ENCODE assay signal across 22 mouse cellular contexts in genomic region chr2:15221910-15222309, GRCm38 (mm10).
DNase-seq lines count a peak whose midpoint lies in the region; ATAC-seq and TF ChIP-seq lines count a peak whose summit lies in the region.
"Had no signal": no experiment of that assay in that cellular context is flagged by ENCODE, and none has a peak within 500 bp of the region (broad histone marks: within the 10 kb centered on the region; RNA-seq: fewer than 3 reads in every experiment).

No protein-coding gene starts in this region.

- peak; percentile 65 for DNase-seq in hindbrain, postnatal 0 days (ENCODE audit: low spot score)
- no peak for DNase-seq in hindbrain, embryonic 11.5 days (ENCODE audit: low spot score)
- peak; percentile 59 for DNase-seq in midbrain, embryonic 14.5 days
- no peak for DNase-seq in Patski (ENCODE audit: low read depth, low spot score)
- DNase-seq in urinary bladder, postnatal 10 days (ENCODE audit: low spot score), result no peak
- DNase-seq: adrenal gland, adult 2 months; cerebellum, adult 11 months; cerebellum, postnatal 36 days; gastrocnemius, adult 2 months; heart, postnatal 36 days; kidney, adult 9 months; layer of hippocampus, postnatal 36 days; thymus, adult 2 months had no signal

- no peak overlapping the region for H3K4me3 ChIP-seq in hindbrain, postnatal 0 days (ENCODE audit: low read length)
- H3K4me3 ChIP-seq in hindbrain, embryonic 11.5 days (ENCODE audit: low read depth, low read length), result no peak overlapping the region
- no peak overlapping the region for H3K4me3 ChIP-seq in midbrain, embryonic 14.5 days (replicated peaks; ENCODE audit: low read depth, low read length)
- H3K4me3 ChIP-seq in midbrain, embryonic 15.5 days, result no peak overlapping the region
- H3K4me3 ChIP-seq in cortical plate, adult 2 months (ENCODE audit: insufficient read depth, low read length), result no peak overlapping the region
- H3K4me3 ChIP-seq: forebrain, embryonic 15.5 days; gastrocnemius, adult 2 months; heart, embryonic 13.5 days; liver, embryonic 12.5 days; lung, embryonic 15.5 days; megakaryocyte, embryonic 14.5 days; neural tube, embryonic 12.5 days had no signal

- POLR2A ChIA-PET in Patski (lab: Charles Lee), result interaction anchor here (0.6 kb wide), 1 partner anchor 1831 kb away, joined by 3 read pairs; no protein-coding TSS in a partner anchor

- 51% methylated on average over 4 of the region's 4 CpGs for WGBS in hindbrain, postnatal 0 days
- WGBS in hindbrain, embryonic 11.5 days, result 60% methylated on average over 4 of the region's 4 CpGs
- WGBS in midbrain, embryonic 14.5 days, result 52% methylated on average over 4 of the region's 4 CpGs
- WGBS in midbrain, embryonic 15.5 days, result 54% methylated on average over 4 of the region's 4 CpGs

- no peak overlapping the region for H3K9ac ChIP-seq in hindbrain, postnatal 0 days (replicated peaks; ENCODE audit: low read length)
- H3K9ac ChIP-seq in hindbrain, embryonic 11.5 days (ENCODE audit: low read depth, low read length), result no peak overlapping the region
- no peak overlapping the region for H3K9ac ChIP-seq in midbrain, embryonic 14.5 days (replicated peaks; ENCODE audit: low read length)
- no peak overlapping the region for H3K9ac ChIP-seq in midbrain, embryonic 15.5 days
- H3K9ac ChIP-seq: forebrain, embryonic 15.5 days; heart, embryonic 13.5 days; liver, embryonic 12.5 days; lung, embryonic 15.5 days; neural tube, embryonic 12.5 days had no signal

- no peak for ATAC-seq in hindbrain, postnatal 0 days
- no peak for ATAC-seq in hindbrain, embryonic 11.5 days (ENCODE audit: low FRiP score)
- ATAC-seq in midbrain, embryonic 14.5 days (ENCODE audit: low FRiP score, low TSS enrichment), result no peak
- ATAC-seq in midbrain, embryonic 15.5 days (replicated peaks), result no peak
- no peak for ATAC-seq in Patski
- ATAC-seq: forebrain, embryonic 15.5 days; liver, embryonic 12.5 days had no signal

- no peaks in the 10 kb centered on the region for H3K36me3 ChIP-seq in hindbrain, postnatal 0 days (ENCODE audit: insufficient read depth, low read length)
- H3K36me3 ChIP-seq in hindbrain, embryonic 11.5 days (ENCODE audit: control insufficient read depth, insufficient read depth, low read length), result no peaks in the 10 kb centered on the region
- H3K36me3 ChIP-seq in midbrain, embryonic 14.5 days (ENCODE audit: control insufficient read depth, insufficient read depth, low read length), result no peaks in the 10 kb centered on the region
- H3K36me3 ChIP-seq in midbrain, embryonic 15.5 days (replicated peaks), result no peaks in the 10 kb centered on the region
- H3K36me3 ChIP-seq: forebrain, embryonic 15.5 days; G1E; heart, embryonic 13.5 days; liver, embryonic 12.5 days; lung, embryonic 15.5 days; neural tube, embryonic 12.5 days had no signal

- peak; percentile 57 for TF ChIP-seq CTCF in hindbrain, postnatal 0 days (IDR thresholded peaks at IDR 0.05; ENCODE audit: low read depth)
- peak; percentile 45 for TF ChIP-seq CTCF in Patski (IDR thresholded peaks at IDR 0.05)
- peak; percentile 30; the same call in 1 of the 2 replicates for TF ChIP-seq CTCF in cortical plate, adult 2 months (IDR thresholded peaks at IDR 0.05; ENCODE audit: extremely low read depth, insufficient read depth, low read length)

- no peak overlapping the region for H3K27ac ChIP-seq in hindbrain, postnatal 0 days
- no peak overlapping the region for H3K27ac ChIP-seq in hindbrain, embryonic 11.5 days (ENCODE audit: low read depth, low read length)
- no peak overlapping the region for H3K27ac ChIP-seq in midbrain, embryonic 14.5 days (replicated peaks; ENCODE audit: low read depth, low read length)
- H3K27ac ChIP-seq in midbrain, embryonic 15.5 days, result no peak overlapping the region
- H3K27ac ChIP-seq in cortical plate, adult 2 months (ENCODE audit: insufficient read depth, low read length), result no peak overlapping the region
- H3K27ac ChIP-seq: forebrain, embryonic 15.5 days; gastrocnemius, adult 2 months; heart, embryonic 13.5 days; liver, embryonic 12.5 days; lung, embryonic 15.5 days; neural tube, embryonic 12.5 days had no signal

- in situ Hi-C loops in Patski (cut with MboI; ENCODE audit: low pct_unique_long_range_greater_than_20kb), result no loop called here

- H3K4me2 ChIP-seq in hindbrain, postnatal 0 days (ENCODE audit: low read depth, low read length), result no peak overlapping the region
- no peak overlapping the region for H3K4me2 ChIP-seq in hindbrain, embryonic 11.5 days (replicated peaks; ENCODE audit: low read depth, low read length)
- no peak overlapping the region for H3K4me2 ChIP-seq in midbrain, embryonic 14.5 days (ENCODE audit: low read length)
- no peak overlapping the region for H3K4me2 ChIP-seq in midbrain, embryonic 15.5 days
- H3K4me2 ChIP-seq: forebrain, embryonic 15.5 days; heart, embryonic 13.5 days; liver, embryonic 12.5 days; lung, embryonic 15.5 days; neural tube, embryonic 12.5 days had no signal

- no peaks in the 10 kb centered on the region for H3K27me3 ChIP-seq in hindbrain, postnatal 0 days (ENCODE audit: insufficient read depth, low read length)
- no peaks in the 10 kb centered on the region for H3K27me3 ChIP-seq in hindbrain, embryonic 11.5 days (ENCODE audit: control insufficient read depth, insufficient read depth, low read length)
- no peaks in the 10 kb centered on the region for H3K27me3 ChIP-seq in midbrain, embryonic 14.5 days (ENCODE audit: control insufficient read depth, insufficient read depth, low read length)
- no peaks in the 10 kb centered on the region for H3K27me3 ChIP-seq in midbrain, embryonic 15.5 days (replicated peaks)
- H3K27me3 ChIP-seq in Patski, result peaks cover 2% of the 10 kb centered on the region
- H3K27me3 ChIP-seq: forebrain, embryonic 15.5 days; heart, embryonic 13.5 days; liver, embryonic 12.5 days; lung, embryonic 15.5 days; megakaryocyte, embryonic 14.5 days; neural tube, embryonic 12.5 days had no signal

- CTCF ChIA-PET in Patski (lab: Charles Lee), result no interaction called here

- TF ChIP-seq POLR2A in cortical plate, adult 2 months (IDR thresholded peaks at IDR 0.05; ENCODE audit: extremely low read depth, insufficient read depth, low read length), result no peak

- H3K9me3 ChIP-seq in hindbrain, postnatal 0 days (ENCODE audit: low read length), result no peaks in the 10 kb centered on the region
- no peaks in the 10 kb centered on the region for H3K9me3 ChIP-seq in hindbrain, embryonic 11.5 days (ENCODE audit: control insufficient read depth, low read length)
- no peaks in the 10 kb centered on the region for H3K9me3 ChIP-seq in midbrain, embryonic 14.5 days (ENCODE audit: control insufficient read depth, low read length)
- no peaks in the 10 kb centered on the region for H3K9me3 ChIP-seq in midbrain, embryonic 15.5 days
- H3K9me3 ChIP-seq: forebrain, embryonic 15.5 days; G1E; liver, embryonic 12.5 days; lung, embryonic 15.5 days; megakaryocyte, embryonic 14.5 days; neural tube, embryonic 12.5 days had no signal

- H3K4me1 ChIP-seq in hindbrain, postnatal 0 days (ENCODE audit: insufficient read depth, low read length), result no peaks in the 10 kb centered on the region
- H3K4me1 ChIP-seq in hindbrain, embryonic 11.5 days (replicated peaks; ENCODE audit: control insufficient read depth, insufficient read depth, low read length), result no peaks in the 10 kb centered on the region
- no peaks in the 10 kb centered on the region for H3K4me1 ChIP-seq in midbrain, embryonic 14.5 days (ENCODE audit: control insufficient read depth, insufficient read depth, low read length)
- no peaks in the 10 kb centered on the region for H3K4me1 ChIP-seq in midbrain, embryonic 15.5 days
- no peaks in the 10 kb centered on the region for H3K4me1 ChIP-seq in cortical plate, adult 2 months (ENCODE audit: control insufficient read depth, insufficient read depth, low read length)
- H3K4me1 ChIP-seq: forebrain, embryonic 15.5 days; heart, embryonic 13.5 days; liver, embryonic 12.5 days; lung, embryonic 15.5 days; megakaryocyte, embryonic 14.5 days; neural tube, embryonic 12.5 days had no signal

Comparison
In these comparisons a context has a peak if more than half of its experiments do, and no peak if none do; other contexts are left out.
1. DNase-seq: peak in hindbrain, postnatal 0 days (single experiment) and midbrain, embryonic 14.5 days (single experiment); none in hindbrain, embryonic 11.5 days (single experiment), Patski (single experiment) and urinary bladder, postnatal 10 days (single experiment).
2. Peak in every context shown above with its lines, with median percentiles within 50 percentile points of each other: CTCF ChIP-seq.